Mouse (Mus musculus) E14TG2a.4 (cell line): ENCODE data around the gene Olfr432.
"Not testable (repeated sequence)": the region's sequence is repeated elsewhere in the genome, so short reads cannot be mapped to it uniquely, and the experiment has no call there.

Experiments
- CTCF ChIP-seq: conservative IDR thresholded peaks from 2 replicates; pipeline ENCODE4 v1.5.1; 2014; ENCODE audit warnings: low read length
- POU5F1 ChIP-seq: IDR thresholded peaks from 2 replicates; pipeline ENCODE4 v1.6.1; 2014; ENCODE audit warnings: low read length, borderline replicate concordance

DNA sequence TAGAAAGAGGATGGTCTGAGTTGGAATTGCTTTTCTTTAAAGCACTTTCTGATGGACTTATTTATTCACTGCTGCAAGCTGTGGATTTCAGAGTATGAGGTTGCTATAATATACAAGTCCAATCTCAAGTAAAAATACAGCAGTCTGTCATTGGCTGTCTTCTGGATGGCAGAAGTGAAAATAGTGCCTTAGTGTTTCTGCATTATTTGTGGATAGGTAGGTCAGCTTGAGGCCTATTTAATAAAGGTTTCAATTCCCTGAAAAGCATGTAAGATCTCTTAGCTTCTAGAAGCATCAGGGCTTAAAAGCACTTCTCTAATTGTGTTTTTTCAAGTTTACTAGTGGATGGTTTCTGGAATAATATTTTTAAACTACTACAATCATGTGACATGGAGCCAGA, 42.0 kb upstream of the Olfr432 start:
- TF ChIP-seq CTCF, POU5F1: not testable (repeated sequence)
